Mouse (Mus musculus) embryonic facial prominence, embryonic 10.5 days (tissue): ENCODE measurements around the gene Bpifb5. TPM values are rescaled to one million over a fixed set of nuclear protein-coding genes. Genes with fewer than 3 reads are reported as not detected.
"Not testable (repeated sequence)": the region's sequence is repeated elsewhere in the genome, so short reads cannot be mapped to it uniquely, and the experiment has no call there.

Experiments used
- DNase-seq: peaks from one replicate; pipeline ENCODE4 v3.0.0-alpha.2; 2017; ENCODE audit warnings: low spot score
- H3K27ac ChIP-seq: fragments of 300-500 bp; sonication (generic); replicated peaks from 2 replicates; pipeline ENCODE4 v1.5.1; 2016; ENCODE audit warnings: mild to moderate bottlenecking
- H3K27me3 ChIP-seq: fragments of 300-500 bp; sonication (generic); replicated peaks from 2 replicates; pipeline ENCODE4 v1.6.1; 2016; ENCODE audit warnings: low read depth, mild to moderate bottlenecking; ENCODE audit not compliant: poor library complexity, severe bottlenecking
- H3K36me3 ChIP-seq: fragments of 300-500 bp; sonication (generic); replicated peaks from 2 replicates; pipeline ENCODE4 v1.6.1; 2016; ENCODE audit warnings: mild to moderate bottlenecking, moderate library complexity
- H3K4me1 ChIP-seq: fragments of 300-500 bp; sonication (generic); 2 replicates; pipeline ENCODE4 v1.6.1; 2016
- H3K4me3 ChIP-seq: fragments of 300-500 bp; sonication (generic); 2 replicates; pipeline ENCODE4 v1.5.1; 2016; ENCODE audit warnings: mild to moderate bottlenecking, moderate library complexity
- H3K9me3 ChIP-seq: fragments of 300-500 bp; sonication (generic); 2 replicates; pipeline ENCODE4 v1.6.1; 2016; ENCODE audit warnings: mild to moderate bottlenecking
- WGBS: fragments of 180-500 bp; shearing (Covaris S2); methylation state at CpG from one replicate; pipeline ENCODE4 v1.1.7; 2016; 5-methylcytosine and 5-hydroxymethylcytosine counted together
- polyA plus RNA-seq: library from polyadenylated mRNA; unstranded; fragments of >200 nt; fragmentation: Nextera tagmentation; extraction: Ambion mirVana; gene quantifications from 2 replicates; pipeline ENCODE4 v1.2.1, GENCODE M21; 2016

The Bpifb5 gene
- polyA plus RNA-seq, 1 experiment from 2014 or later: 0.32 TPM

- no peaks in the 10 kb centered on the region for H3K36me3 ChIP-seq
- no peak overlapping the region for H3K27ac ChIP-seq
- H3K27me3 ChIP-seq: no peaks in the 10 kb centered on the region
- 91% methylated on average over 10 of the region's 10 CpGs for WGBS
- H3K9me3 ChIP-seq: no peaks in the 10 kb centered on the region
- H3K4me3 ChIP-seq: no peak overlapping the region
- H3K4me1 ChIP-seq: no peaks in the 10 kb centered on the region
- DNase-seq: no peak
Observed at GRCm38 (mm10) chr2:154243356-154244036, 20.0 kb downstream of the Bpifb5 start.

GRCm38 (mm10) chr2:154245322-154245721 is 21.8 kb downstream of the Bpifb5 start:
- no peaks in the 10 kb centered on the region for H3K9me3 ChIP-seq
- DNase-seq: no peak
- no peaks in the 10 kb centered on the region for H3K4me1 ChIP-seq
- 91% methylated on average over 5 of the region's 5 CpGs for WGBS
- H3K36me3 ChIP-seq: no peaks in the 10 kb centered on the region
- no peak overlapping the region for H3K4me3 ChIP-seq
- no peaks in the 10 kb centered on the region for H3K27me3 ChIP-seq
- H3K27ac ChIP-seq: no peak overlapping the region

GRCm38 (mm10) chr2:154255254-154255653 is 31.7 kb downstream of the Bpifb5 start:
- not testable (repeated sequence) for H3K4me1 ChIP-seq, H3K27me3 ChIP-seq, H3K36me3 ChIP-seq, H3K4me3 ChIP-seq, H3K27ac ChIP-seq, H3K9me3 ChIP-seq, DNase-seq
- WGBS: 85% methylated on average over 2 of the region's 4 CpGs

GRCm38 (mm10) chr2:154255770-154256169 is 32.2 kb downstream of the Bpifb5 start:
- Histone ChIP-seq H3K36me3 (no peaks in the 10 kb centered on the region), H3K27ac (no peak overlapping the region), H3K4me1 (no peaks in the 10 kb centered on the region), H3K9me3 (no peaks in the 10 kb centered on the region), H3K27me3 (no peaks in the 10 kb centered on the region), H3K4me3 (no peak overlapping the region)
- WGBS: 82% methylated on average over 4 of the region's 4 CpGs
- DNase-seq: no peak

GRCm38 (mm10) chr2:154257554-154257953 is 34.0 kb downstream of the Bpifb5 start, which contains the start of gene Bpifb9a:
Gene Bpifb9a, plus strand, starts transcription at chr2:154257854.
- H3K36me3 ChIP-seq, H3K4me3 ChIP-seq, H3K27me3 ChIP-seq, H3K27ac ChIP-seq, H3K4me1 ChIP-seq, DNase-seq, H3K9me3 ChIP-seq: not testable (repeated sequence)
- WGBS: 80% methylated on average over 5 of the region's 5 CpGs

- DNase-seq, H3K27me3 ChIP-seq, H3K9me3 ChIP-seq, H3K4me3 ChIP-seq, H3K36me3 ChIP-seq, H3K27ac ChIP-seq, H3K4me1 ChIP-seq: not testable (repeated sequence)
- WGBS: 74% methylated on average over 3 of the region's 3 CpGs
Observed at GRCm38 (mm10) chr2:154264397-154264796, 40.9 kb downstream of the Bpifb5 start.

Other genes with a start within 250 kb of the Bpifb5 start
- not detected in 2 replicates for gene Bpifa6, start 248.8 kb upstream of the Bpifb5 start, polyA plus RNA-seq
- not detected in 2 replicates for gene Bpifa2, start 215.5 kb upstream of the Bpifb5 start, polyA plus RNA-seq
- gene Bpifa3, start 93.4 kb upstream of the Bpifb5 start, polyA plus RNA-seq: not detected in 2 replicates
- gene Bpifa1, start 80.9 kb upstream of the Bpifb5 start, polyA plus RNA-seq: not detected in 2 replicates
- gene Bpifa5, start 61.1 kb upstream of the Bpifb5 start, polyA plus RNA-seq: not detected in 2 replicates
- gene Bpifb1, start 32.9 kb upstream of the Bpifb5 start, polyA plus RNA-seq: not detected in 2 replicates
- gene Bpifb9a, start 34.1 kb downstream of the Bpifb5 start, polyA plus RNA-seq: not detected in 2 replicates
- not detected in 2 replicates for gene Bpifb9b, start 83.5 kb downstream of the Bpifb5 start, polyA plus RNA-seq
- 15.1 and 15.8 TPM in 2 replicates for gene Cdk5rap1, start 149.3 kb downstream of the Bpifb5 start, polyA plus RNA-seq
- 3.0 and 3.9 TPM in 2 replicates for gene Snta1, start 184.4 kb downstream of the Bpifb5 start, polyA plus RNA-seq
- gene Cbfa2t2, start 212.7 kb downstream of the Bpifb5 start, polyA plus RNA-seq: 68.8 and 72.2 TPM in 2 replicates